Mouse (Mus musculus) liver, embryonic 14.5 days (tissue): ENCODE data around the gene Atn1. TPM values are rescaled to one million over a fixed set of nuclear protein-coding genes. Genes with fewer than 3 reads are reported as not detected.

Experiments
- ATAC-seq: fragments of 200-750 bp; cut with Nextera tagmentation; 2 replicates; pipeline ENCODE4 v1.8.0; 2017; ENCODE audit warnings: moderate number of reproducible peaks, mild to moderate bottlenecking, moderate library complexity; ENCODE audit not compliant: insufficient read depth
- DNase-seq, 3 experiments: peaks; one replicate each; pipeline ENCODE4 v3.0.0-alpha.2; 2012 to 2013; ENCODE audit warnings: low read depth in 3 of 3, low spot score in 3 of 3
- H3K27ac ChIP-seq: fragments of 300-500 bp; sonication (generic); 2 replicates; pipeline ENCODE4 v1.5.1; 2014; ENCODE audit warnings: moderate library complexity, mild to moderate bottlenecking, control low read depth, inconsistent platforms
- H3K27me3 ChIP-seq: fragments of 300-500 bp; sonication (generic); 2 replicates; pipeline ENCODE4 v1.6.1; 2014; ENCODE audit warnings: mild to moderate bottlenecking, low read length, moderate library complexity; ENCODE audit not compliant: control insufficient read depth, insufficient read depth
- H3K36me3 ChIP-seq: fragments of 300-500 bp; sonication (generic); replicated peaks from 2 replicates; pipeline ENCODE4 v1.6.1; 2014; ENCODE audit warnings: low read depth; ENCODE audit not compliant: control insufficient read depth, insufficient read depth
- H3K4me1 ChIP-seq, 2 experiments: fragments of 200-500 bp in 1 of 2; fragments of 300-500 bp in 1 of 2; sonication (generic) in 1 of 2; replicated peaks; 2 replicates each; pipeline ENCODE4 v1.6.1; 2012 to 2014; ENCODE audit warnings: antibody characterized with exemption in 1 of 2, inconsistent platforms in 1 of 2, low read length in 1 of 2; ENCODE audit not compliant: control insufficient read depth in 2 of 2, insufficient read depth in 2 of 2
- H3K4me2 ChIP-seq: fragments of 300-500 bp; sonication (generic); 2 replicates; pipeline ENCODE4 v1.6.1; 2014; ENCODE audit warnings: low read depth, mild to moderate bottlenecking, control low read depth, moderate library complexity
- H3K4me3 ChIP-seq, 2 experiments: fragments of 200-500 bp in 1 of 2; fragments of 300-500 bp in 1 of 2; sonication (generic) in 1 of 2; 2 replicates each; pipeline ENCODE4 v1.5.1; 2012 to 2014; ENCODE audit warnings: low read depth in 2 of 2, low read length in 2 of 2, mild to moderate bottlenecking in 2 of 2, control low read depth in 1 of 2, inconsistent platforms in 1 of 2, moderate library complexity in 1 of 2; ENCODE audit not compliant: insufficient read depth in 1 of 2
- H3K9ac ChIP-seq: fragments of 300-500 bp; sonication (generic); replicated peaks from 2 replicates; pipeline ENCODE4 v1.6.1; 2014; ENCODE audit warnings: mild to moderate bottlenecking, control low read depth, moderate library complexity
- H3K9me3 ChIP-seq: fragments of 300-500 bp; sonication (generic); 2 replicates; pipeline ENCODE4 v1.6.1; 2016; ENCODE audit warnings: low read length, mixed read lengths; ENCODE audit not compliant: control insufficient read depth
- CTCF ChIP-seq: IDR thresholded peaks from 2 replicates; pipeline ENCODE4 v1.5.1; 2016; ENCODE audit warnings: antibody characterized with exemption, low read depth, control low read depth
- EP300 ChIP-seq: IDR thresholded peaks from 2 replicates; pipeline ENCODE4 v1.6.1; 2016; ENCODE audit warnings: antibody characterized with exemption, low read depth
- WGBS: fragments of 180-500 bp; shearing (Covaris S2); extraction: QIAGEN DNeasy Blood & Tissue Kit; methylation state at CpG from one replicate; pipeline ENCODE4 v1.1.7; 2014; ENCODE audit not compliant: insufficient replicate concordance; 5-methylcytosine and 5-hydroxymethylcytosine counted together
- polyA plus RNA-seq, 2 experiments: library from polyadenylated mRNA; depleted of rRNA in 1 of 2; stranded (reverse) in 1 of 2; unstranded in 1 of 2; fragments of >200 nt; fragmentation: Nextera tagmentation in 1 of 2; extraction: Ambion mirVana in 1 of 2; gene quantifications; 2 replicates each; pipeline versions ENCODE4 v1.2.1 to v1.2.3; 2012 to 2014

Atn1 gene
- polyA plus RNA-seq, 2 experiments = 0.58 to 2.8 TPM

DNA sequence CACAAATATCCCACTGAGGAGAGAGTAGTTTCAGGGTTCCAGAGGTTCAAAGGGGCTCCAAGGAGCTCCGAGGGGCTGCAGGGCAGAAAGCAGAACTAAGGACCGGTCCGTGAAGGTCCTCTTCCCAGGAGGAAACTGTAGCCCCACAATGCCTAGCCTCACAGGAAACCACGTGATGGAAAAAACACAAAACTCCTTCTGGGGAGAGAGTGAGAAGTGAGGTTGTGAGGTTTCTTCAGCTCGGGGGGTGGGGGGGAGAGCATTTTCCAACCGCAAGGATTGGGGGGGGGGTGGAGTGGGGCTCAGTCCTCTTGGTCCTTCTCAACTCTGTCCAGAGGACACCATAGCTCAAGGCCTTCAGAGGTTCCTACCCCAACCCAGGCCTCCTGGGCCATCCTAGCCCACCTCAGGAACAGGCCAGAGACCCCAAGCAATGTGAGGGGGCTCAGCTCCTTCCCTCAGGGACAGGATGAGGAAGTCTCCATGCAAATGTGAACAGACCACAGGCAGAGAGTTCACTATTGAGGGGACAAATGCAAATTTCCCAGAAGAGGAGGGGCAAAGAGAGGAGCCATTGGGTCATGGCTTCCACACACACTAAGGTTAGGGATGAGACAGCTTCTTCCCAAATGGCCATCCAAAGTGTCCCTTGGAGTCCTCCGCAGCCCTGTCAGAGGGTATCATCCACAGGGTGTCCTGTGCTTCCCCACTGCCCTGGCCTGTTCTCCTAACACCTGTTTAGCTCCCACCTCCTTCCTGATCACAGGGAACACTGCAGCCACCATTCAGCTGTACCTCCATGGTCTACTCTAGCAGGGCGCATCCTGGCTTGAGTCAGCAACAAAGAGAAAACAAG is 26.2 kb downstream of the Atn1 start:
- Histone ChIP-seq H3K27me3 (no peaks in the 10 kb centered on the region), H3K9ac (no peak overlapping the region), H3K36me3 (no peaks in the 10 kb centered on the region; the same call in 1 of the 2 replicates), H3K4me2 (peak overlapping the region; percentile 32), H3K4me3 (no peak overlapping the region), H3K27ac (no peak overlapping the region), H3K4me1 (peaks cover 3 to 11% of the 10 kb centered on the region in 2 experiments; a peak in 3 of 4 replicates), H3K9me3 (no peaks in the 10 kb centered on the region)
- no peak for DNase-seq
- TF ChIP-seq EP300 = no peak
- no peak for TF ChIP-seq CTCF
- 36% methylated on average over 8 of the region's 8 CpGs for WGBS
- no peak for ATAC-seq

GRCm38 (mm10) chr6:124728621-124729020 is 27.7 kb downstream of the Atn1 start:
- no peaks in the 10 kb centered on the region for H3K27me3 ChIP-seq
- H3K4me3 ChIP-seq = no peak overlapping the region
- H3K4me2 ChIP-seq = no peak overlapping the region
- no peak for TF ChIP-seq CTCF
- no peak for TF ChIP-seq EP300
- peaks cover 3 to 13% of the 10 kb centered on the region in 2 experiments; a peak in 3 of 4 replicates for H3K4me1 ChIP-seq
- DNase-seq (no peak), ATAC-seq (no peak)
- no peaks in the 10 kb centered on the region; the same call in 1 of the 2 replicates for H3K36me3 ChIP-seq
- H3K27ac ChIP-seq = no peak overlapping the region
- no peaks in the 10 kb centered on the region for H3K9me3 ChIP-seq
- H3K9ac ChIP-seq = no peak overlapping the region
- 74% methylated on average over 10 of the region's 10 CpGs for WGBS

DNA sequence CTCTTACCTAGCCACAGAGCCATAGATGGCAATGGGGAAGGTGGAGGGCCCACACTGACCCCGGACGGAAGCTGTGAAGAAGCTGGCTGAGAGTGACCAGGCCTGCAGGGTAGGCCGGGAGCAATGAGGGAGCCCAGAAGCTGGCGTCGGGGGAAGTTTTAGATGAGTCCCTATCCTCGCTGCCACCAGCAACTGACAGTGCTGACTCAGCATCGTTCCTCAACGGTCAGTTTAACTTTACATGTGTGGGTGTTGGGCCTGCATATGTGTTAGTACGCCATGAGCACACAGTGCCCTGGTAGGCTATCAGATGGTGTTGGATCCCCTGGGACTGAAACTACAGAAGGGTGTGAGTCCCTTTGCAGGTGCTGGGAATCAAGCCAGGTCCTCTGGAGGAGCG is 31.9 kb downstream of the Atn1 start:
- TF ChIP-seq EP300 (no peak), CTCF (no peak)
- Histone ChIP-seq H3K27me3 (no peaks in the 10 kb centered on the region), H3K27ac (no peak overlapping the region), H3K4me3 (no peak overlapping the region), H3K9me3 (no peaks in the 10 kb centered on the region), H3K9ac (no peak overlapping the region), H3K4me2 (no peak overlapping the region), H3K4me1 (peaks cover 12 to 16% of the 10 kb centered on the region in 2 experiments), H3K36me3 (no peaks in the 10 kb centered on the region; the same call in 1 of the 2 replicates)
- 56% methylated on average over 10 of the region's 10 CpGs for WGBS
- no peak for DNase-seq
- ATAC-seq = no peak

- 43% methylated on average over 8 of the region's 8 CpGs for WGBS
- DNase-seq (no peak), ATAC-seq (no peak)
- Histone ChIP-seq H3K9me3 (no peaks in the 10 kb centered on the region), H3K27ac (no peak overlapping the region), H3K4me1 (peaks cover 21 to 22% of the 10 kb centered on the region in 2 experiments), H3K36me3 (no peaks in the 10 kb centered on the region; the same call in 1 of the 2 replicates), H3K4me3 (no peak overlapping the region), H3K9ac (no peak overlapping the region), H3K27me3 (no peaks in the 10 kb centered on the region), H3K4me2 (no peak overlapping the region)
- no peak for TF ChIP-seq EP300
Measured at GRCm38 (mm10) chr6:124723541-124723940, 32.8 kb downstream of the Atn1 start.

DNA sequence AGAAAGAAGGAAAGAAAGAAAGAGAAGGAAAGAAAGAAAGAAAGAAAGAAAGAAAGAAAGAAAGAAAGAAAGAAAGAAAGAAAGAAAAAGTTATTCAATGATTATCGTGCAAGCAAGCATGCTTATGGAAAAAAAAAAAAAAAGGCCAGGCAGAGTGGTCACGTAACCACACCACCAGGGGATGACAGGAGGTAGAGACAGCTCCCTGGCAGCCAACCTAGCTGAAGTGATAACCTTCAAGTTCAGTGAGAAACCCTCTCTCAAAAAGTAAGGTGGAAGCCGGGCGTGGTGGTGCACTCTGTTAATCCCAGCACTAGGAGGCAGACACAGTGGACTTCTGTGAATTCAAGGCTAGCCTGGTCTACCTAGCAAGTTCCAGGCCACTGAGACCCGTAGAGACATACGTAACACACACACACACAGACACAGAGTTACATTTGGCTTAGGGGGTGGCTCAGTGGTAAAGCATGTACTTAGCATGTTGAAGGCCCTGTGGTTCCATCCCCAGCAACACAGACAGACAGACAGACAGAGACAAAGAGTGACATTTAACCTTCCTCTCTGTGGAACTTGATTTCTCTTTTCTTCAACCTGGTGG is 33.3 kb downstream of the Atn1 start:
- no peak for ATAC-seq
- H3K4me3 ChIP-seq = no peak overlapping the region
- TF ChIP-seq CTCF (peak; percentile 17; the same call in 1 of the 2 replicates), EP300 (no peak)
- no peak overlapping the region for H3K4me2 ChIP-seq
- peak overlapping the region; percentile 23 for H3K9ac ChIP-seq
- DNase-seq = no peak
- no peaks in the 10 kb centered on the region for H3K27me3 ChIP-seq
- peaks cover 21 to 22% of the 10 kb centered on the region in 2 experiments for H3K4me1 ChIP-seq
- 52% methylated on average over 6 of the region's 6 CpGs for WGBS
- H3K27ac ChIP-seq = no peak overlapping the region
- H3K36me3 ChIP-seq = no peaks in the 10 kb centered on the region; the same call in 1 of the 2 replicates
- no peaks in the 10 kb centered on the region for H3K9me3 ChIP-seq
